Mouse (Mus musculus): ENCODE data around the gene Acap2.

DNA sequence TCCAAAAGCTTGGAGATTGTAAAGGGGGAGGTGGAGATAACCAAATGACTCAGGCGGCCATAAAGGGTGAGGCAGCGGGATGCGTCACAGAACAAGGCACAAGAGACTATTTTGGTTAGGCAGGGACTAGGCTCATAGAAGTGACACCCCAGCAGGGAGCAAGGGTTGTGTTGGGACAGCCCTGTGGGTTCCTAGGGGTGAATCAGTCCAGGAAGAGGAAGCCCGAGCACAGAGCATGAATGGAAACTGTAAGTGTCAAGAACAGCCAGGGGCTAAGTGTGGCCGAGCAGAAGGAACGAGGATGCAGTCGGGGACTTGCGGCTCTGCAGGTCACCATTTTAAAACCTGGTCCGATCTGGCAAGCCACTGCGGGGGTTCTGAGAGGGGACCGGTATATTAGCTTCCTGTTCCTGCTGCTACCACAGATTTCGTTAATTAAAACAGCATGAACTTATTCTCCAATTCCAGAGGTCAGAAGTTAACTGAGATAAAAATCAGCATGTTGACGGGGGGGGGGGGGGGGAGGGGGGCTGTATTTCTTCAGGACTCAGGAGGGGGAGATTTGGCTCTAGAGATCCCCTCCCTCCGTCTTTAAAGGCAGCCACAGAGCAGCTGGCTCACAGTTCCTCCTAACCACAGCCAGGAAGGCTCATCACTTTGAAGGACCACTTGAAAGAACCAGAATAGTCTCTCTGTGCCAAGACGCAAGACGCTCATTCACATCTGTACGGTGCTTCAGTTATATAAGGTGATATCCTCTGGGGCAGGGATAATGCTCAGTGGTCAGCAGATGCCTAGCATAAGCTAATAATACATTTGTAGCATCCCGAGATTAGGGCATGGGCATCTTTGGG, 34.6 kb upstream of the Acap2 start:
- TF ChIP-seq GATA1 (IDR thresholded peaks at IDR 0.05; ENCODE audit: borderline replicate concordance, low read length) (no peak), FLI1 (IDR thresholded peaks at IDR 0.05; ENCODE audit: low read length) (no peak)

Measured in megakaryocyte, embryonic 14.5 days (primary cell).